Mouse (Mus musculus) C2C12 (cell line): ENCODE measurements at regions not wholly inside any gene's neighbourhood (a gene's known extent, or its start where the extent isn't known, plus 50 kb on each side); places are given as distances from the start of the nearest gene placed in this dataset.

Source experiments
- H3K27me3 ChIP-seq: one replicate; pipeline ENCODE4 v1.6.1; 2011; ENCODE audit not compliant: control insufficient read depth, insufficient read depth, insufficient read length
- H3K36me3 ChIP-seq: one replicate; pipeline ENCODE4 v1.6.1; 2011; ENCODE audit not compliant: control insufficient read depth, insufficient read depth
- H3K4me3 ChIP-seq: one replicate; pipeline ENCODE4 v1.5.1; 2011; ENCODE audit warnings: mild to moderate bottlenecking, control low read depth; ENCODE audit not compliant: poor library complexity, insufficient read depth, severe bottlenecking
- H3K79me2 ChIP-seq: one replicate; pipeline ENCODE4 v1.6.1; 2011; ENCODE audit not compliant: control insufficient read depth, insufficient read depth
- H3K79me3 ChIP-seq: one replicate; pipeline ENCODE4 v1.6.1; 2011; ENCODE audit warnings: low read depth, control low read depth
- H3ac ChIP-seq: one replicate; pipeline ENCODE3; 2011; ENCODE audit warnings: low read depth; ENCODE audit not compliant: control insufficient read depth, insufficient read length
- CEBPB ChIP-seq: IDR thresholded peaks from one replicate; pipeline ENCODE4 v1.6.1; 2011; ENCODE audit warnings: low read depth, mild to moderate bottlenecking, control low read depth, moderate library complexity
- CTCF ChIP-seq: IDR thresholded peaks from one replicate; pipeline ENCODE4 v1.5.1; 2011; ENCODE audit not compliant: control insufficient read depth, insufficient read depth, insufficient read length
- FOSL1 ChIP-seq: IDR thresholded peaks from one replicate; pipeline ENCODE4 v1.8.0; 2011; ENCODE audit warnings: mild to moderate bottlenecking, low read length; ENCODE audit not compliant: poor library complexity, insufficient read depth, severe bottlenecking
- MAX ChIP-seq: IDR thresholded peaks from one replicate; pipeline ENCODE4 v1.6.1; 2011; ENCODE audit warnings: mild to moderate bottlenecking, control low read depth
- MYOD1 ChIP-seq: IDR thresholded peaks from one replicate; pipeline ENCODE4 v1.6.1; 2011; ENCODE audit warnings: low read depth; ENCODE audit not compliant: control insufficient read depth, insufficient read length
- MYOG ChIP-seq: IDR thresholded peaks from one replicate; pipeline ENCODE4 v1.6.1; 2011; ENCODE audit not compliant: control insufficient read depth, insufficient read length; ENCODE audit errors: extremely low read depth
- USF1 ChIP-seq: IDR thresholded peaks from one replicate; pipeline ENCODE4 v1.6.1; 2011; ENCODE audit warnings: low read depth, mild to moderate bottlenecking, control low read depth, moderate library complexity

- Histone ChIP-seq H3K27me3 (no peaks in the 10 kb centered on the region), H3K4me3 (no peak overlapping the region), H3K79me3 (no peaks in the 10 kb centered on the region), H3K36me3 (no peaks in the 10 kb centered on the region), H3ac (no peak overlapping the region), H3K79me2 (no peaks in the 10 kb centered on the region)
- TF ChIP-seq USF1 (no peak), MAX (no peak), CTCF (no peak), MYOG (no peak)
Measured at GRCm38 (mm10) chr15:63252781-63253340, 592.1 kb downstream of the Gsdmc2 start.

- H3ac ChIP-seq, result no peak overlapping the region
- no peaks in the 10 kb centered on the region for H3K79me3 ChIP-seq
- H3K36me3 ChIP-seq, result no peaks in the 10 kb centered on the region
- no peak overlapping the region for H3K4me3 ChIP-seq
- H3K27me3 ChIP-seq, result no peaks in the 10 kb centered on the region
- no peaks in the 10 kb centered on the region for H3K79me2 ChIP-seq
- TF ChIP-seq MYOD1 (no peak), CEBPB (no peak), MYOG (no peak), FOSL1 (no peak), USF1 (no peak), CTCF (no peak), MAX (no peak)
Measured at GRCm38 (mm10) chr15:63238601-63239000, 606.4 kb downstream of the Gsdmc2 start.

- no peaks in the 10 kb centered on the region for H3K36me3 ChIP-seq
- no peaks in the 10 kb centered on the region for H3K27me3 ChIP-seq
- H3K4me3 ChIP-seq, result no peak overlapping the region
- H3ac ChIP-seq, result no peak overlapping the region
- no peak for TF ChIP-seq CTCF
- no peak for TF ChIP-seq MYOG
- no peak for TF ChIP-seq CEBPB
- no peak for TF ChIP-seq FOSL1
- no peak for TF ChIP-seq MAX
- no peaks in the 10 kb centered on the region for H3K79me2 ChIP-seq
- no peaks in the 10 kb centered on the region for H3K79me3 ChIP-seq
Measured at GRCm38 (mm10) chr15:63218393-63219060, 626.5 kb downstream of the Gsdmc2 start.

GRCm38 (mm10) chr15:63205150-63205549, 639.8 kb downstream of the Gsdmc2 start:
- H3ac ChIP-seq, result no peak overlapping the region
- TF ChIP-seq MYOG (no peak), MYOD1 (no peak), CTCF (no peak)
- no peaks in the 10 kb centered on the region for H3K36me3 ChIP-seq
- no peaks in the 10 kb centered on the region for H3K79me3 ChIP-seq
- H3K27me3 ChIP-seq, result no peaks in the 10 kb centered on the region
- H3K4me3 ChIP-seq, result no peak overlapping the region
- H3K79me2 ChIP-seq, result no peaks in the 10 kb centered on the region

GRCm38 (mm10) chr15:63195031-63195430, 649.9 kb downstream of the Gsdmc2 start:
- no peaks in the 10 kb centered on the region for H3K27me3 ChIP-seq
- no peaks in the 10 kb centered on the region for H3K79me2 ChIP-seq
- H3ac ChIP-seq, result no peak overlapping the region
- H3K36me3 ChIP-seq, result no peaks in the 10 kb centered on the region
- H3K79me3 ChIP-seq, result no peaks in the 10 kb centered on the region
- no peak overlapping the region for H3K4me3 ChIP-seq
- no peak for TF ChIP-seq MAX
- no peak for TF ChIP-seq MYOG
- TF ChIP-seq USF1, result no peak
- TF ChIP-seq MYOD1, result no peak
- no peak for TF ChIP-seq CTCF
- TF ChIP-seq FOSL1, result no peak
- no peak for TF ChIP-seq CEBPB

GRCm38 (mm10) chr15:63194492-63194797, 650.5 kb downstream of the Gsdmc2 start:
- Histone ChIP-seq H3K27me3 (no peaks in the 10 kb centered on the region), H3ac (no peak overlapping the region), H3K36me3 (no peaks in the 10 kb centered on the region), H3K79me2 (no peaks in the 10 kb centered on the region), H3K4me3 (no peak overlapping the region), H3K79me3 (no peaks in the 10 kb centered on the region)
- TF ChIP-seq CTCF (no peak), MYOG (no peak)
